Mouse (Mus musculus): ENCODE measurements around the gene Nkx6-2.

Gene Nkx6-2

DNA sequence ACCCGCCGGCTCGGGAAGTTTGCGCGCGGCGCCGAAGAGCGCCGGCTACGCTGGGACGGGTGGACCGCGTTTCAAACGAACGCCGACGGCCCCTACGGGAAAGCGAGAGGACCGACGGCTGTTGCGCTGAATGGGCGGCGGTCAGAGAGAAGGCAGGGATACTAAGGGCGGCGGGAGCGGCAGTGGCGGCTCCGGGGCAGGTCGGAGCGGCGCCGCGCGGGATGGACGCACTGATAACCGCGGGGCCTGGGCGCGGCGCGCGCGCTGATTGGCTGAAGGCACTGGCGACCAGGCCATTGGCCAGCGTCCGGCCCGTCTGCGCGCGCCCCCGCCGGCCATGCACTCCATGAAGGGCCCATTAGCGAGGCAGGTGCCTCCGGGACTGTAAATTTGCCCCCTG lies at the start of gene Nkx6-2:
Gene Nkx6-2, minus strand, starts transcription at position 203 of the 400 bp plus-strand sequence.
- DNase-seq (ENCODE audit: inconsistent age in 2 of 2, low spot score in 1 of 2), result peak; percentile 54 to 77

DNA sequence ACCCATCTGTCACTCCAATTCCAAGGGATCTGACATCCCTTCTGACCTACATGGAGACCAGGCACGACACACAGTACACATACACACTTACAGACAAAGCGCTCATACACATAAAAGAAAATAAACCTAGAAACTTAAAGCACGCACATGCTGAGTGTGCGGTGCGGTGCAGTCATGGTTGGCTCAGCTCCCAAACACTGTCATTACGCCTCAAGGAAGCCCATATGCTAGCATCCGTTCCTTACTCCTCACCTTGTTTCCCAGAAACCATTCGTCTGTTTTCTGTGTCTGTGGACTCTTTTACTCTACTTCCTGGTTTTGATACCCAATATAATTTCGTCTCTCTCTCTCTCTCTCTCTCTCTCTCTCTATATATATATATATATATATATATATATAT lies 42.6 kb upstream of the Nkx6-2 start:
- no peak for DNase-seq (ENCODE audit: inconsistent age in 2 of 2, low spot score in 1 of 2)

DNA sequence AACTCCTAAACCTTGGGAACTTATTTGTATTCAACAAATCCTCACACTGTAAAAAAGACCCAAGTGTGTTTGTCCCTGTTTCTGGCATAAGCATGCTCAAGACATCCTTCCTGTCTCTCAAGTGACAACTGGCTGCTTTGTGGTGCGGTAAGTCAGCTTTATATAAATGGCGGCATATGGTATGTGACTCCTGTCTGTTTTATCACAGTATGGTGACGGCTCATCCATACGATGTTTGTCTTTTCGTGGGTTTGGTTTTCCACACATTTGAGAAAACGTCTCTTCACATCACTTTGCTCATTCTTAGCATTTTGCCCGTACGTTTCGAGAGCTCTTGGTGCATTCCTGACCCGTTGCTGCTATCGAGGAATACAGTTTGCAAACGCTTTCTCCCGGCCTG lies 40.0 kb upstream of the Nkx6-2 start:
- no peak for DNase-seq (ENCODE audit: inconsistent age in 2 of 2, low spot score in 1 of 2)

DNA sequence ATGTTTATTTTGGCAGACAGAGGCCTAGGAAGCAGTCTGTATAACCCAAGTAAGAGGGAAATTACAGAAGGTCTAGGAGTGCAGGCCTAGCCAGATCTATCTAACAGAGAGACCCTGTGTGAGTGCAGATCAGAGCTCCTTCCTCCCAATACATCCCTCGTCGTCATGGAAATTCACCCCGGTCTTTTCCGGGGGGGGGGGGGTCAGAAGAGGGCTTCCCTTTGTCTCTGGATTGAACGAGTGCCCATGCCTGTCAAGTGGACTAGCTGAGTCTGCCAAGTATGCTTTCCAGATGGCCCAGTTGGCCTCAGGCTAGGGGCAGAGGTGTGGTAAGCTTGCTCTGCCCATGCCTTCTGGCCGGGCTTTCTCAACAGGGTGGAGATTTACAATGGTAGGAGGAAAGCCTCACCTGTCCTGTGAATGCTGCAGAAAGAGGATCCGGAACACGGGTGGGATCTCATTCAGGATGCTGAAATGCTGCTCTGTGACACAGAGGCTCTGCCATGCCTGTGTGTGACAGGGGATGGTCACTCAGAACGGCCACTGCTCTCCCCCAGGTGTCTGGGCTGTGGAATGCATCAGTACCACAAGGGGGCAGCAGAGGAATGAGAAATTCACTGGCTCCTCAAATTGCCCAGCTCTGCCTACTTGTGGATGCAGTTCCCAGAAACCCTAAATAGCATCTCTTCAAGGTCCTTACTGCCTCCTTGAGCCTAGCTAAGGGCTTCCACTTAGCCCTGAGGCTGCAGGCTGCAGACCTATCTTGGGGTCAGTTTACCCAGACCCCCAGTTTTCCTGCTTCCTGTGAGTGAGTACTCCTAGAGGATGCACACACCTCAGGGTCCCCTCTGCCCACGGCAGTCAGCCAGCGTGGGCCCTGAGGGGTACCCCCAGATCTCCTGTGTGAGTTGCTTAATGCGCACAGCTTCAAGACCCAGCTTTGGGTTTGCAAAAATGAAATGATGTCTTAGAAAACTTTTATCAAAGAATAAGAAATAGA lies 33.5 kb upstream of the Nkx6-2 start:
- peak; percentile 41 to 86 for DNase-seq (ENCODE audit: inconsistent age in 2 of 2, low spot score in 1 of 2)

DNA sequence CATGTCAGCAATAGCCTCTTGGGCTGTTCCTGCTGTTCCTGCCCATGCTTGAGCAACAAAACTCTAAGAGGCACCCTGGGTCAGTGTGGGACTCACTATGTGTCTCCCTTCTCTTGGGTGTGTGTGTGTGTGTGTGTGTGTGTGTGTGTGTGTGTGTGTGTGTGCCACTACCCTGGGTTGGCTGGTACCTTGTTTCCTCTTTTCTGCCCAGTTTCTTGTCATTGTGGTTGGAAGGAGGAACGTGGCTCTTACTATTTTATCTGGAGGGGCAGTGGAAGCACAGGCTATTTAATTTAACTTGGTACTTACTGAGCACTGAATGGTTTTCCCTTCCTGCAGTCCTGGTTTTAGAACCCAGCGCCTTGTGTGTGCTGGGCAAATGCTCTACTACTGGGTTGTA lies 27.7 kb upstream of the Nkx6-2 start:
- DNase-seq (ENCODE audit: inconsistent age in 2 of 2, low spot score in 1 of 2), result no peak

DNA sequence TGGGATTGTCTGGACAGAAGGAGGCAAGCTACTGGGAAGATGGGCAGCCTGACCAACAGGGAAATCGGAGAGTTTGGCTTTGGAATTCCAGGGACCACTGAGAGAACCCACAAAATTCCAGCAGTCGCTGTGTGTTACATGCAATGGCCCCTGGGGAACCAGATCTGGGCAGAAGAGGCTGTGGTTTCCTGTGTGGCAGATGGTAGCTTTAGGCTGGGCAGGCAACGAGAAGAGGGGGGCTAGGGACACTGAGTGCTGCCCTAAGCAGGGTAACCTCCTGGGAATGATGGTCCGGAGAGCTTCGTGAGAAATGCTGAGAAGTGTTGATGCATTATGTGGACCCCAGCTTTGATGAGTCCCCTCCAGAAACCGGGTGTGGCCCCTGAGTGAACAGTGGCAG lies 13.3 kb upstream of the Nkx6-2 start:
- DNase-seq (ENCODE audit: inconsistent age in 2 of 2, low spot score in 1 of 2), result no peak

DNA sequence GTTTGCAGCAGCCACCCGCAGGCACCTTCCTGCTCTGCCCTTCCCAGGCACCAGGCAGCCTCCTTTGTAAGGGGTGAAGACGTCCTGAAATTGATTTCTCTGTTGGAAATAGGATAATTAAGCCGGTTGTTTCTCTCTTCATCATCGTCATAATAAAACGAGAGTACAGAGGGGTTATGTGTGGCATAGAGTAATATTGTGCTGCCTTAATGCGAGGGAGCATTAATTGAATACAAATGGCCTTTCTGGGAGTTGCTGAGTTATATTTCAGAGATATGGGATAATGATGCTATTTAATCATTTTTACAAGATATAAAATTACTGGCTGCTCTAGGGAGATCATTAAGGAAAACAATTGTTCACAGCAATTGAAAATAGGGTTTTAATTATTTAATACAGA lies 12.7 kb upstream of the Nkx6-2 start:
- DNase-seq (ENCODE audit: inconsistent age in 2 of 2, low spot score in 1 of 2), result no peak

DNA sequence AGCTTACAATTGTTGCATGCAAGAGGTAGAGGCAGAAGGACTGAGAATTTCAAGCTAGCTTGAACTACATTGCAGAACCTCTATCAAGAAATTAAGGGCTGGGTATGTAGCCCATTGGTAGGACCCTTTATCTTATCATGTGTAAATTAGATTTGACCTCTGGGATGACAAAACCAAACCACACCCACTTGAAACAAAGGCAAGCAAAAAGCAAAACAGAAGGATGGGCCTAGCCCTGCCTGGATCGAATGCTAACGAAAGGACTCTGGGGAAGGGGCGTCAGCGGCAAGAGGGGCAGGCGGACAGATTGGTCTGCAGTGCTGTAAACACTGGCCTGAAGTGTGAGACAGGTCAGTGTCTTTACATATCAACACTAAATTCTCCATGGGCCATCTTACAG lies 8.7 kb upstream of the Nkx6-2 start:
- DNase-seq (ENCODE audit: inconsistent age in 2 of 2, low spot score in 1 of 2), result no peak

DNA sequence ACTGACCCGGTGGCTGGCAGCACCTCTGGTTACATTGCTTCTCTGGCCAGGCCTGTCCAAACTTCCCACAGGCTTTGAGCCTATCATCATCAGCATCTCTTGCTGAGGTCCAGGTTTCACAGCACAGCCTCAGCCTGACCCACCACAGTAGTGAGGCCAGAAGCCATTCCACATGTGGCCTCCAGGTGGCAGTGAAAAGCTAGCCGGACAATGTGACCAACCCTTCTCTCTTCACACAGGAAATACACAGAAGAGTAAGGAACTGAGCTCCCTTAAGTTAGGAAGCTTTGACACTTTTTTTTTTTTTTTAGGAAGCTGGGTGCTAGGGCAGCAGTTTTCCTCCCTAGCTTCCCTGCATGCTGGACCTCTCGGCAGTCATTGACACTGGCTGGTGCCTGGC lies 7.7 kb upstream of the Nkx6-2 start:
- peak; percentile 31 to 73 for DNase-seq (ENCODE audit: inconsistent age in 2 of 2, low spot score in 1 of 2)

DNA sequence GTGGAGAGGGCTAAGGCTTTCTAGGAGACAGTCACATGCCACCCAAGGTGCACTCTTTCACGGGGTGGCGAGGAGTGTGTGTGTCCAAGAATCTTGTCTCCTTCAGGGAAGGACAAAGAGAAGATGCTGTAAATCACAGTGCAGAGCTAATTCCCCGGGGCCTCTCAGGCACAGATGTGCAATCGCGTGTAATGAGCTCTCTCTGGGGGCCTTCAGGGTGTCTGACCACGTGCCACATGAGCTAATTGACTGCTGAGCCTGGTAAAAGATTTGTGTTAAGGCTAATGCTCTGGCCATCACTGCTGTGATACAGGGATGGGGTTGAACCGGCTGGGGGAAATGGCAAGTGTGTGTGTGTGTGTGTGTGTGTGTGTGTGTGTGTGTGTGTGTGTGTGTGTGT lies 5.3 kb upstream of the Nkx6-2 start:
- DNase-seq (ENCODE audit: inconsistent age in 2 of 2, low spot score in 1 of 2), result no peak

DNA sequence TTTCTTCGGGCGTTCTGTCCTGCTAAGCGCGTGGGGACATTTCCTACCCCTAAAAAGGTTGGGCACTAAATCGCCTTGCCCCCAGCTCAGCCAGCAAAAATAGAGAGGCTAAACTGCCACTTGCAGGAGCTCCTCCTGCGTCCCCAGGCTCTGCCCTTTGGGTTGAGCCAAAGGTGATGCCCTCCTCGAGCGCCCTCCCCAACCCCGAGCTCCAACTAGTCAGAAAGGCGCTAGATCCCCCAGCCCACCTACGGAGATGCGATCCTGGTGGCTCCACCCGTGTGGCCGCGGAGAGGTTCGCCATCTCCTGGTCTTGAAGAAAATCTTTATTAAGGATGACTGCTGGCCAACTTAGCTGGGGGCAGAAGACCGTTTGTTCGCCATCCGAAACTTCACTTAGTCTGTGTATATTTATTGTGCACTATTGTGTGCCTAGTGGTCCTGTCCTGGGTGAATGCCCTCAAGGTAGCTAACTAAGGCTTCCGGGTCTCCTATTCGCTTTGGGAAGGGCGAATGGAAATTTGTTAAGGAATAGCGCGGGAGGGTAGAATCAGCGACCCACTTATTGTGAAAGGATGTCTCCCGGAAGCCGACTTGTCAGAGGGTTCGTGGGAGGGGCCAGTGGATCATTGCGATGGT lies 2.7 kb upstream of the Nkx6-2 start:
- peak in 1 of 2 experiments; percentile 39 for DNase-seq (ENCODE audit: inconsistent age in 2 of 2, low spot score in 1 of 2)

DNA sequence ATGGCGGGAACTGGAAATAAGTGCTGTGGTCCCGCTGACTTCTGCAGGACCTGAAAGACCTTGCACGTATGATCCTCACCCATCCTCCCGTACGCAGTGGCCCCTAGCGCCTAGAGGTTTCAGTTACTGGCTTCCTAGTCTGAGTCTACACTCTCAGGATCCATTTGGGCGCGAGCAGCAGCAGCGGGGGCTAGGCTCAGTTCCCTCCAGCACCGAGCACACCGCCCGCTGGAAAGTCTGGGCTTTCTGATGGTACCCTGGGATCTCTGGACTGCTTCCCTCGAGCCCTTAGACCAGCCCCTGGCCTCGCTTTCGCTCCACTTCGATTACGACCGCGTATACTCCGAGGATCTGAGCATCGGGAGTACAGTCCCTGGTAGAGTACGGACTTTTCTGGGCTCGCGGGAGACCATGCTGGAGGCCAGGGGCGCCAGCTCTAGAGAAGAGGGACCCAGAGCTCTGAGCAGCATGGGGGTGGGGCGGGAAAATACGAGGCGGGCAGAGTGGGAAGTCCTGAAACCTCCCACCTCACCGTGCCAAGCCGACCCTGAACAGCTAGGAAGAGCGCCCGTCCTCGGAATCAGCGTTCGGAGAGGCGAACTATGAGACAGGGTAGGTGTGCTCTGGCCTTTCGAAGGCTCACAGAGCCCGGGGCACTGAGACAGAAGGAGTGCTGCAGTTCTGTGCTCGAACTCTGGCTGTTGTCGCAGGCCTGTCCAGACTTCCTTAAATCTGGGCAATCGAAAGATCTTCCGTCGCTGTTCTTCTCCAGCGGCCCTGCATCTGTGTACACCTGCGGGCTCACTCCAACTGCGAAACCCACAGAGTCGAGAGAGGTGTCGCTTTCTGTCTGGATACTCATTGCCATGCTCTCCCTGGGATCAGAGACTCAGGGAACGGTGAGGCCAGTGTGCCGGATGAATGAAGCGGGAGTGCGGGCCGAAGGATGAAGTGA lies 1.9 kb upstream of the Nkx6-2 start:
- DNase-seq (ENCODE audit: inconsistent age in 2 of 2, low spot score in 1 of 2), result peak in 1 of 2 experiments; percentile 67

DNA sequence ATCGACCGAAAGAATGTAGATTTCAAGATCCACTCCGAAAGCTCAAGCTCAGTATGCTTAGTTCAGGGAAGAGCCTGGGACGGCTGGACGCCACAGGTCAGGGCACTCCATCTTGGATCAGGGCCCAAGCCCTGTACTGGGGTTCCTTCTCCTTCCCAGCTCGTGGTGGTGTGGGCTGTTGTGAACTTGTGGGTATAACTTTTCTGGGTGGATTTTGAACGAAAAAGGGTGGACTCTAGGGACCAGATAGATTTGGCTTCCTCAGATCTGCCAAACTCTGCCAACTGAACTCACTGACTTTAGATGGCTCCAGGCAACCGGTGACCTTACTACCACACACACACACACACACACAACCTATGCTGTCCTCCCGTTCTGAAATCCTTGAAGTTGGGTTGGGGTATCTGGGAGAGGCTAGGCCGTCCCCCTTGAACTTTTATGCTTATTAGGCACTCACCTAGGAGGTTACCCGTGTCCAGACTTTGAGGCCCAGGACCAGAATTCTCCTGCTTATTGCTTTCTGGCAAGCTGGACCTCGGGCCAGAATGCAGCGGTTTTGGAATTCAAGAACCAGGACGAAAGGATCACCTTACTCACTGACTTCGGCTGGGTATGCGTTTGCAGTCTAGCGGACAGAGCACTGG lies 619 bp upstream of the Nkx6-2 start:
- DNase-seq (ENCODE audit: inconsistent age in 2 of 2, low spot score in 1 of 2), result no peak

DNA sequence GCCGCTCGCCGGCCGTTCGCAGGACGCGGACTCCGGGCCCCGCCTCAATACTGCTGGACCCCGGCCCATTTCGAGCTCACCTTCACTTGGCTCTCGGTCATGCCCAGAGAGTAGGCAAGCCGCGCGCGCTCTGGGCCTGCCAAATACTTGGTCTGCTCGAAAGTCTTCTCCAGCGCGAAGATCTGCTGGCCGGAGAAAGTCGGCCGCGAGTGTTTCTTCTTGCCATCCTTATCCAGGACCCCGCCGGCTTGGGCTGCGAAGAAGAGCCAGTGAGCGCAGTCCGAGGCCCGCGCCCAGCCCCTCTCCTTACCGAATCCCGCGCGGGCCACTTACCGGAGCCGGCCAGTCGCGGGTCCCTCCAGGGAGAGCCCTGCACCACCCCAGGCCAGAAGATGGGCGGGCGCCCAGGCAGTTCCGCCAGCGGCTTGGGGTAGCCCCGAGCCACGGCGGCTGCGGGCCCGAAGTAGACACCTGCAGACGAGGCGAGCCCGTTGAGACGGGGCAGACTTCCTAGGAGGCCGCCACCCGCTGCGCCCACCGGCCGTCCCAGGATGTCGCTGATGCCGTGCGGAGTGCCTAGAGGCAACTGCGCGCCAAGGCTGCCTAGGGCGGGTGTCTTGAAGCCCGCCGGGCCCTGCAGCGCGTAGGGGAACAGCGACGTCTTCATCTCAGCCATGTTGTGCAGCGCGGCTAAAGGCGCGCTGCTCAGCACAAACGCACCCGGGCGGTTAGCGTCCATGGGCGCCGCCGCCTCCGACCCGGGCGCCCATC lies 611 bp downstream of the Nkx6-2 start:
- DNase-seq (ENCODE audit: inconsistent age in 2 of 2, low spot score in 1 of 2), result peak; percentile 13 to 70

DNA sequence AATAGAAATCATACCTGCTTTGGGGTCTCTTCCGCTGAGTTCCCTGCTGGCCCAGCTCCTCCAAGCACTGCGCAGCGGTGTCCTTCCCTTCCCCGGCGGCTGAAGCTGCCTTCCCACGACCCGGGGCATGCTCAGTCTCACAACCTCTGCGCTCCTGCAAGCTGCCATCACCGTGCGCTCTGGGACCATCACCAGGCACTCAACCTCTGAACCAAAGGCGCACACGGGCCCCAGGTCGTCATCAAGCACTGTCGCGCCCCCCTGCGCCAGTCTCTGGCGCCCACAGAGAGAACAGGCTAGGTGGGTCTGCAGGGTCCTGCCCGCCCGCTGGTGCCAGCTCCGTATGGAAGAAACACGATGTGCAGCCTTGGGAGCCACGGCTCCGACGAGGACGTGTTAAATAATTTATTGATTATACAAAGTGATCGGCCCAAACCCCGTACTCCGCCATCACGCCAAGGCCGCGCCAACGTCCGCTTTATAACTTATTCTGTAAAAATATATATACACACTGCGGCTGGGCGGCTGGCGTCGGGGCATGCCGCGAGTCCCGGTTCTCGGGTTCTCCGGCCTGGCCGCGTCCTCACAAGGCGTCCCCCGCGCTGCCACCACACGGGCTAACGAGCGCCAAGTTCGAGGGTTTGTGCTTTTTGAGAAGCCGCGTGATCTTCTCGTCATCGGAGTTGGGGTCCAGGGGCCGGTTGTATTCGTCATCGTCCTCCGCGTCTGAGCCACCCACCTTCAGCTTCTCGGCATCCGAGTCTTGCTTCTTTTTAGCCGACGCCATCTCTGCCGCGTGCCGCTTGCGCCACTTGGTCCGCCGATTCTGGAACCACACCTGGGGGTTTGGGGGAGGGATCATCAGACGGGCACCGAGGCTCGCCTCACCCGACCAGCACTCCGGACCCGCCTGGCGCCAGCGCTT lies 1.5 kb downstream of the Nkx6-2 start:
- peak in 1 of 2 experiments; percentile 57 for DNase-seq (ENCODE audit: inconsistent age in 2 of 2, low spot score in 1 of 2)

DNA sequence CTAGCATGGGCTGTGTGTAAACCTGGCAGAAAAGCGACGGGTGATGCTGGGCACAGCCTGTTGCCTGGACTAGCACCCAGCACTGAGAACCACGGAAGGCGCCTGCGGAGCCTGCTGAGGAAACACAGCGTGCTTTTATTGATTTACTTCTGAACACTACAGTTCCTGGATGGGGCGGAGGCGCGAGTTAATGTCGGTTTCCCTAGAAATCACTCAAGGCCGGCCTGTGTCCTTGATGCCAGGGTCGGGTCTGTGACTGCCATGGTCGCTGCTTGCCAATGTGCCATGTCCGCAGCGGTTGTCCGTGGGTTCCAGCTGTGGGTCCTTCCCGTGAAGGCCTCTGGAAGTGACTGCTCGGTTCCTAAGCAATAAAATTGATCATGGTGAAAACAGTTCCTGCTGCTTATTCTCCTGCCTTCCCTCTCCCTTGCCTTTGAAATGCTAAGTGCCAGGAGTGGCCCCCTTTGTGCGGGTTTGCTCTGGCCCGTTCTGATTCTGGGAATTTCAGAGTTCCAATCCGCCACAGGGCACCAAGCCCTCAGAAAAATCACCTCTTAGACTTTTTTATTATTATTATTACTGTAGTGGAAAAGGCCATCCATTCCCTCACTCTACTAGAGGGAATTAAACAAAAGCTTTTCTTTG lies 3.2 kb downstream of the Nkx6-2 start:
- peak; percentile 28 to 71 for DNase-seq (ENCODE audit: inconsistent age in 2 of 2, low spot score in 1 of 2)

DNA sequence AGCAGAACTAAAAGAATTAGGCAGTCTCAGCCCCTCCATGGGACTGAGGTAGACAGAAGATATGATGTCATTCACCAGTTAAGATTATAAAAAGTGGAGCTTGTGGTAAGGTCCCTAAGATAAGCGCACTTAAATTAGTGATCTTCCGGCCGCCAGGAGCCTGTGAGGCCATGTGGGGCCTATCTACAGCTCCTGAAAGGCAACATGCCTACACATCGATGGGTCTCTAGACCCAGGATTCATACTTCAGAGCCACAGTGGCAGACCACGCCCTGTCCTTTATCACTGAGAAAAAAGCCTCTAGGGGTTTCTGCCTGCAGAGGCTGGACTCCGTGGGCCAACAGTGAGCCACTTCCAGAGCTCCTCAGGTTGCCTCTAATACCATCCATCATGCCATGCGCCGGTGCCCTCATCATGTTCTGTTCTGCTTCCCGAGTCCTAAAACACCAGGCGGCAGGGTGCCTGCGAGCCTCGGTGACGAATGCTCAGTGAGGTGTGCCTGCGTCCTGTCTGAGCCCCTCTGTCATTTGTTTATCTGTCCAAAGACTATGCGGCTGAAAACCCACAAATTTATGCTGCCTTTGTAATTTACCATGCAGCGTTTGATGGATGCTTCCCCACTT lies 6.4 kb downstream of the Nkx6-2 start:
- no peak for DNase-seq (ENCODE audit: inconsistent age in 2 of 2, low spot score in 1 of 2)

DNA sequence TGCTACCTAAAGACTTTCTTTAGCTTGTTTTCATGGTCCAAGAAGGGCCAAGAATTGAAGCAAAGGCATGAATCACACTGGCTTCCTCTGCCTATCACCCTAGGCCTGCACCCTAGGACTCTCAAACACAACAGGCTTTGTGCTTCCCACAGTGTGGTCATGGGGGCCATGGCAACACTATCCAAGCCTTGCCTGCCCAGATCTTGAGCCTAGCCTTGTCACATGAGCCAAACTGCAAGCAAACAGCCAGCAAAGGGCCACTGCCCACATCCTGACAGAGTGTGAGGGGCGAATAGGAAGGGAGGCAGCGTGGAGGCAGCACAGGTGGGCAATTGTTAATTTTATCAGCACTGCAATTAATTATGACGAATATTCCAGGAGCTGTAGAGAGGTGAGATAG lies 9.9 kb downstream of the Nkx6-2 start:
- DNase-seq (ENCODE audit: inconsistent age in 2 of 2, low spot score in 1 of 2), result no peak

All from adrenal gland, adult (tissue).